Mouse (Mus musculus): ENCODE measurements around the gene Zeb2.

- TF ChIP-seq CTCF (conservative IDR thresholded peaks at IDR 0.05; ENCODE audit: low read length) = no peak
- no peak for TF ChIP-seq POU5F1 (IDR thresholded peaks at IDR 0.05; ENCODE audit: borderline replicate concordance, low read length)
- no peak for TF ChIP-seq NANOG (IDR thresholded peaks at IDR 0.05; ENCODE audit: borderline replicate concordance, low read length)
Observed at GRCm38 (mm10) chr2:45012676-45013075, 104.5 kb downstream of the Zeb2 start.

All from E14TG2a.4 (cell line).